Mouse (Mus musculus): ENCODE data around the gene Calhm6. TPM values are rescaled to one million over a fixed set of nuclear protein-coding genes. Genes with fewer than 3 reads are reported as not detected.

Gene Calhm6
- polyA plus RNA-seq, 1 experiment from 2014 or later: 0.53 TPM

- Histone ChIP-seq H3K4me2 (no peak overlapping the region), H3K9me3 (peaks cover 6% of the 10 kb centered on the region; the same call in 1 of the 2 replicates), H3K9ac (no peak overlapping the region), H3K4me1 (peaks cover 11% of the 10 kb centered on the region), H3K4me3 (no peak overlapping the region), H3K27ac (replicated peaks) (no peak overlapping the region), H3K27me3 (replicated peaks) (no peaks in the 10 kb centered on the region), H3K36me3 (no peaks in the 10 kb centered on the region)
- no peak for ATAC-seq (ENCODE audit: extremely low read depth, insufficient number of reproducible peaks, low FRiP score, low TSS enrichment)
- WGBS: 56% methylated on average over 2 of the region's 2 CpGs
Measured at GRCm38 (mm10) chr10:34141693-34142092, 13.9 kb upstream of the Calhm6 start.

- H3K36me3 ChIP-seq: no peaks in the 10 kb centered on the region
- no peak overlapping the region for H3K27ac ChIP-seq (replicated peaks)
- H3K4me3 ChIP-seq: no peak overlapping the region
- no peak overlapping the region for H3K4me2 ChIP-seq
- no peak overlapping the region for H3K9ac ChIP-seq
- peaks cover 6% of the 10 kb centered on the region; the same call in 1 of the 2 replicates for H3K9me3 ChIP-seq
- no peaks in the 10 kb centered on the region for H3K27me3 ChIP-seq (replicated peaks)
- peaks cover 17% of the 10 kb centered on the region for H3K4me1 ChIP-seq
- no peak for ATAC-seq (ENCODE audit: extremely low read depth, insufficient number of reproducible peaks, low FRiP score, low TSS enrichment)
- 63% methylated on average over 4 of the region's 4 CpGs for WGBS
Measured at GRCm38 (mm10) chr10:34139768-34140167, 12.0 kb upstream of the Calhm6 start.

- Histone ChIP-seq H3K27me3 (replicated peaks) (no peaks in the 10 kb centered on the region), H3K4me2 (no peak overlapping the region), H3K36me3 (no peaks in the 10 kb centered on the region), H3K4me1 (peaks cover 17% of the 10 kb centered on the region), H3K4me3 (no peak overlapping the region), H3K27ac (replicated peaks) (no peak overlapping the region), H3K9me3 (peaks cover under 1% of the 10 kb centered on the region; the same call in 1 of the 2 replicates), H3K9ac (no peak overlapping the region)
- whole genome bisulfite sequencing: 22% methylated on average over 6 of the region's 6 CpGs
- ATAC-seq (ENCODE audit: extremely low read depth, insufficient number of reproducible peaks, low FRiP score, low TSS enrichment): no peak
Measured at GRCm38 (mm10) chr10:34138027-34138426, 10.2 kb upstream of the Calhm6 start.

- 45% methylated on average over 6 of the region's 6 CpGs for WGBS
- no peak overlapping the region for H3K9ac ChIP-seq
Measured at GRCm38 (mm10) chr10:34136432-34136831, 8.6 kb upstream of the Calhm6 start.

GRCm38 (mm10) chr10:34131356-34131755 is 3.6 kb upstream of the Calhm6 start:
- Histone ChIP-seq H3K9ac (no peak overlapping the region), H3K4me2 (no peak overlapping the region), H3K4me1 (peaks cover 6% of the 10 kb centered on the region), H3K27ac (replicated peaks) (no peak overlapping the region), H3K4me3 (no peak overlapping the region), H3K9me3 (no peaks in the 10 kb centered on the region), H3K27me3 (replicated peaks) (0 out of 2 replicates have a peak, but pooled peaks cover 4% of the 10 kb centered on the region), H3K36me3 (no peaks in the 10 kb centered on the region)
- no peak for ATAC-seq (ENCODE audit: extremely low read depth, insufficient number of reproducible peaks, low FRiP score, low TSS enrichment)
- WGBS: 64% methylated on average over 2 of the region's 2 CpGs

More at GRCm38 (mm10) chr10:34136432-34136831, 8.6 kb upstream of the Calhm6 start:
- Histone ChIP-seq H3K4me3 (no peak overlapping the region), H3K4me2 (no peak overlapping the region), H3K27me3 (replicated peaks) (no peaks in the 10 kb centered on the region), H3K36me3 (no peaks in the 10 kb centered on the region), H3K9me3 (no peaks in the 10 kb centered on the region), H3K27ac (replicated peaks) (no peak overlapping the region), H3K4me1 (peaks cover 17% of the 10 kb centered on the region)
- ATAC-seq (ENCODE audit: extremely low read depth, insufficient number of reproducible peaks, low FRiP score, low TSS enrichment): no peak

- no peaks in the 10 kb centered on the region for H3K36me3 ChIP-seq
- 0 out of 2 replicates have a peak, but pooled peaks cover 4% of the 10 kb centered on the region for H3K4me1 ChIP-seq
- no peak for ATAC-seq (ENCODE audit: extremely low read depth, insufficient number of reproducible peaks, low FRiP score, low TSS enrichment)
- no peak overlapping the region for H3K27ac ChIP-seq (replicated peaks)
- H3K4me3 ChIP-seq: no peak overlapping the region
- WGBS: 72% methylated on average over 6 of the region's 6 CpGs
- H3K4me2 ChIP-seq: no peak overlapping the region
- H3K9ac ChIP-seq: no peak overlapping the region
- 0 out of 2 replicates have a peak, but pooled peaks cover 5% of the 10 kb centered on the region for H3K9me3 ChIP-seq
- 0 out of 2 replicates have a peak, but pooled peaks cover 4% of the 10 kb centered on the region for H3K27me3 ChIP-seq (replicated peaks)
Measured at GRCm38 (mm10) chr10:34128391-34128790, 607 bp upstream of the Calhm6 start.

- no peak overlapping the region for H3K27ac ChIP-seq (replicated peaks)
- no peaks in the 10 kb centered on the region for H3K36me3 ChIP-seq
- H3K4me1 ChIP-seq: no peaks in the 10 kb centered on the region
- no peak overlapping the region for H3K4me3 ChIP-seq
- ATAC-seq (ENCODE audit: extremely low read depth, insufficient number of reproducible peaks, low FRiP score, low TSS enrichment): no peak
- WGBS: 71% methylated on average over 2 of the region's 2 CpGs
- H3K9ac ChIP-seq: no peak overlapping the region
- no peaks in the 10 kb centered on the region for H3K9me3 ChIP-seq
- no peaks in the 10 kb centered on the region for H3K27me3 ChIP-seq (replicated peaks)
- no peak overlapping the region for H3K4me2 ChIP-seq
Measured at GRCm38 (mm10) chr10:34118421-34118820, 9.4 kb downstream of the Calhm6 start.

- Histone ChIP-seq H3K4me1 (no peaks in the 10 kb centered on the region), H3K9ac (no peak overlapping the region), H3K4me3 (no peak overlapping the region), H3K36me3 (no peaks in the 10 kb centered on the region), H3K4me2 (no peak overlapping the region), H3K9me3 (no peaks in the 10 kb centered on the region), H3K27me3 (replicated peaks) (no peaks in the 10 kb centered on the region), H3K27ac (replicated peaks) (no peak overlapping the region)
- ATAC-seq (ENCODE audit: extremely low read depth, insufficient number of reproducible peaks, low FRiP score, low TSS enrichment): no peak
Measured at GRCm38 (mm10) chr10:34117770-34118169, 10.0 kb downstream of the Calhm6 start.

- Histone ChIP-seq H3K4me2 (no peak overlapping the region), H3K27ac (replicated peaks) (no peak overlapping the region), H3K4me1 (peaks cover under 1% of the 10 kb centered on the region; the same call in 1 of the 2 replicates), H3K36me3 (no peaks in the 10 kb centered on the region), H3K27me3 (replicated peaks) (no peaks in the 10 kb centered on the region), H3K9me3 (no peaks in the 10 kb centered on the region), H3K9ac (no peak overlapping the region), H3K4me3 (no peak overlapping the region)
- no peak for ATAC-seq (ENCODE audit: extremely low read depth, insufficient number of reproducible peaks, low FRiP score, low TSS enrichment)
- WGBS: 51% methylated on average over 3 of the region's 3 CpGs
Measured at GRCm38 (mm10) chr10:34117131-34117530, 10.7 kb downstream of the Calhm6 start.

GRCm38 (mm10) chr10:34111964-34112738 is 15.6 kb downstream of the Calhm6 start:
- H3K9ac ChIP-seq: no peak overlapping the region
- 0 out of 2 replicates have a peak overlapping the region, but pooled peaks have one; percentile 25 for H3K27ac ChIP-seq (replicated peaks)
- H3K36me3 ChIP-seq: no peaks in the 10 kb centered on the region
- WGBS: 70% methylated on average over 4 of the region's 4 CpGs
- no peak for ATAC-seq (ENCODE audit: extremely low read depth, insufficient number of reproducible peaks, low FRiP score, low TSS enrichment)
- no peaks in the 10 kb centered on the region for H3K27me3 ChIP-seq (replicated peaks)
- H3K4me2 ChIP-seq: no peak overlapping the region
- peaks cover 6% of the 10 kb centered on the region; the same call in 1 of the 2 replicates for H3K4me1 ChIP-seq
- H3K4me3 ChIP-seq: no peak overlapping the region
- H3K9me3 ChIP-seq: no peaks in the 10 kb centered on the region

GRCm38 (mm10) chr10:34110863-34111465 is 16.8 kb downstream of the Calhm6 start:
- Histone ChIP-seq H3K4me3 (no peak overlapping the region), H3K27ac (replicated peaks) (no peak overlapping the region), H3K9ac (no peak overlapping the region), H3K36me3 (no peaks in the 10 kb centered on the region), H3K4me2 (no peak overlapping the region), H3K9me3 (no peaks in the 10 kb centered on the region), H3K4me1 (peaks cover 6% of the 10 kb centered on the region; the same call in 1 of the 2 replicates), H3K27me3 (replicated peaks) (no peaks in the 10 kb centered on the region)
- ATAC-seq (ENCODE audit: extremely low read depth, insufficient number of reproducible peaks, low FRiP score, low TSS enrichment): no peak
- WGBS: 75% methylated on average over 13 of the region's 13 CpGs

All from heart, embryonic 13.5 days (tissue).